Mouse (Mus musculus) liver, embryonic 13.5 days (tissue): Measurements from ENCODE around the gene Clcf1. TPM values are rescaled to one million over a fixed set of nuclear protein-coding genes. Genes with fewer than 3 reads are reported as not detected.

Experiments
- ATAC-seq: fragments of 200-750 bp; cut with Nextera tagmentation; 2 replicates; pipeline ENCODE4 v1.8.0; 2017; ENCODE audit warnings: low read depth, mild to moderate bottlenecking, moderate number of reproducible peaks, moderate library complexity
- DNase-seq: peaks from one replicate; pipeline ENCODE4 v3.0.0; 2022
- H3K27ac ChIP-seq: fragments of 300-500 bp; sonication (generic); 2 replicates; pipeline ENCODE4 v1.5.1; 2015; ENCODE audit warnings: moderate library complexity, mild to moderate bottlenecking, inconsistent platforms
- H3K27me3 ChIP-seq: fragments of 300-500 bp; sonication (generic); 2 replicates; pipeline ENCODE4 v1.6.1; 2015; ENCODE audit warnings: mild to moderate bottlenecking, inconsistent platforms
- H3K36me3 ChIP-seq: fragments of 300-500 bp; sonication (generic); 2 replicates; pipeline ENCODE4 v1.6.1; 2015; ENCODE audit warnings: mild to moderate bottlenecking, inconsistent platforms
- H3K4me1 ChIP-seq: fragments of 300-500 bp; sonication (generic); replicated peaks from 2 replicates; pipeline ENCODE4 v1.6.1; 2015; ENCODE audit warnings: inconsistent platforms
- H3K4me2 ChIP-seq: fragments of 300-500 bp; sonication (generic); 2 replicates; pipeline ENCODE4 v1.6.1; 2015; ENCODE audit warnings: inconsistent platforms, mild to moderate bottlenecking, moderate library complexity
- H3K4me3 ChIP-seq: fragments of 300-500 bp; sonication (generic); replicated peaks from 2 replicates; pipeline ENCODE4 v1.5.1; 2015; ENCODE audit warnings: mild to moderate bottlenecking, inconsistent platforms
- H3K9ac ChIP-seq: fragments of 300-500 bp; sonication (generic); 2 replicates; pipeline ENCODE4 v1.6.1; 2015; ENCODE audit warnings: mild to moderate bottlenecking, inconsistent platforms
- H3K9me3 ChIP-seq: fragments of 300-500 bp; sonication (generic); replicated peaks from 2 replicates; pipeline ENCODE4 v1.6.1; 2016; ENCODE audit warnings: inconsistent platforms
- WGBS: fragments of 180-500 bp; shearing (Covaris S2); methylation state at CpG from one replicate; pipeline ENCODE4 v1.1.7; 2015; ENCODE audit not compliant: insufficient replicate concordance; 5-methylcytosine and 5-hydroxymethylcytosine counted together
- polyA plus RNA-seq: library from polyadenylated mRNA; unstranded; fragments of >200 nt; fragmentation: Nextera tagmentation; extraction: Ambion mirVana; gene quantifications from 2 replicates; pipeline ENCODE4 v1.2.1, GENCODE M21; 2015

The Clcf1 gene
- polyA plus RNA-seq, 1 experiment from 2014 or later: 0.35 TPM

- no peak overlapping the region for H3K4me2 ChIP-seq
- DNase-seq (no peak), ATAC-seq (no peak)
- H3K4me3 ChIP-seq: no peak overlapping the region
- H3K36me3 ChIP-seq: no peaks in the 10 kb centered on the region
- H3K9ac ChIP-seq: no peak overlapping the region
- WGBS: 28% methylated on average over 4 of the region's 4 CpGs
- H3K27me3 ChIP-seq: peaks cover 95% of the 10 kb centered on the region
- no peak overlapping the region for H3K27ac ChIP-seq
- no peaks in the 10 kb centered on the region for H3K9me3 ChIP-seq
- peaks cover 42% of the 10 kb centered on the region for H3K4me1 ChIP-seq
Measured at GRCm38 (mm10) chr19:4211891-4212588, 2.0 kb upstream of the Clcf1 start.

DNA sequence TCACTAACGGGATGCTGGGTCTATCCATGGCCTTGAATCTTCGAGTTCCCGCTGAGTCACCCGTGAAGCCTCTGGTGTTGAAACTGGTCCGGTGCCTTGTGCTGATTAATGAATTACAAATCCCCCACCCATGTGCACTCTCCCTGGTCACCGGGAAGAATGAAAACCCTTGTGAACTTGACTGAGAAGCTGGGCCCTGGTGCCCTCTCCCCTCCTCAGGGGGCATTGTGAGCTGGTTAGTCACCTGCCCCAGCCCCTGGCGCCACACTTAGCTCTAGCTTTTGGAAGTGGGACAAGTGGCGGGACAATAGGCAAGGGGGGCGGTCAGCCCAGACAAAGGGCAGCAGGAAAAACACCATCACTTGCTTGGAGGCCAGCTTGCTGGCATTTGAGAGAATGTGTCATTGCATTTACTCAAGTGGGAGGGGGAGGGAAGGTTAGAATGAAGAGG lies 489 bp upstream of the Clcf1 start:
- Histone ChIP-seq H3K4me1 (peaks cover 48% of the 10 kb centered on the region), H3K9ac (0 out of 2 replicates have a peak overlapping the region, but pooled peaks have one; percentile 67), H3K4me2 (peak overlapping the region; percentile 74), H3K27me3 (peaks cover 99% of the 10 kb centered on the region), H3K27ac (no peak overlapping the region), H3K9me3 (no peaks in the 10 kb centered on the region), H3K36me3 (no peaks in the 10 kb centered on the region), H3K4me3 (peak overlapping the region; percentile 61)
- WGBS: 4% methylated on average over 9 of the region's 9 CpGs
- DNase-seq (no peak), ATAC-seq (no peak)

- H3K4me1 ChIP-seq: peaks cover 54% of the 10 kb centered on the region
- under 1% methylated on average over 48 of the region's 81 CpGs for WGBS
- DNase-seq: no peak
- peak overlapping the region; percentile 67 for H3K9ac ChIP-seq
- peaks cover 100% of the 10 kb centered on the region for H3K27me3 ChIP-seq
- H3K4me2 ChIP-seq: peak overlapping the region; percentile 74
- peak overlapping the region; percentile 43 for H3K27ac ChIP-seq
- no peaks in the 10 kb centered on the region for H3K9me3 ChIP-seq
- H3K36me3 ChIP-seq: no peaks in the 10 kb centered on the region
- peak overlapping the region; percentile 61 for H3K4me3 ChIP-seq
- 0 out of 2 replicates have a peak, but pooled peaks have one; percentile 6 for ATAC-seq
Measured at GRCm38 (mm10) chr19:4214771-4215450, 873 bp downstream of the Clcf1 start.

DNA sequence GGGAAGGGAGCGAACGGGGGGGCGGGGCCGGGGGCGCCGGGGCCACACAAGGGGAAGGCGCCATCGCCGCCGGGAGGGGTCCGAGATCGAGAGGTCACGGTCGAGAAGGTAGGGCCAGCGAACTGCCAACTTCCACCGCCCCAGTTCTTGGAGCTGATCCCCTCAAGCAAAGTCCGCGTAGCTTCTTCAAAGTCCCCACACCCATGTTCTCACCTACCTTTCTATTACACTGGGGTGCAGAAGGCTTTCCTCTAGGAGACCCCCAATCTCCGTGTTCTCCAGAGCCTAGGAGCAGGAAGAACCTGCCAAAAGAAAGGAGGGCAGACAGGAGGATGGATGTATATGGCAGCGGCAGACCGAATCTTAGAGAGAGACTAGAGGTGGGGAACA lies 1.4 kb downstream of the Clcf1 start:
- WGBS: 3% methylated on average over 20 of the region's 21 CpGs
- Histone ChIP-seq H3K27me3 (peaks cover 100% of the 10 kb centered on the region), H3K9ac (peak overlapping the region; percentile 67), H3K4me2 (peak overlapping the region; percentile 74), H3K36me3 (no peaks in the 10 kb centered on the region), H3K9me3 (no peaks in the 10 kb centered on the region), H3K27ac (no peak overlapping the region), H3K4me1 (peaks cover 60% of the 10 kb centered on the region), H3K4me3 (peak overlapping the region; percentile 61)
- no peak for ATAC-seq
- DNase-seq: no peak

GRCm38 (mm10) chr19:4216041-4216685 lies 2.1 kb downstream of the Clcf1 start:
- H3K4me3 ChIP-seq: no peak overlapping the region
- DNase-seq: no peak
- H3K9ac ChIP-seq: no peak overlapping the region
- WGBS: 11% methylated on average over 14 of the region's 14 CpGs
- H3K9me3 ChIP-seq: no peaks in the 10 kb centered on the region
- peak overlapping the region; percentile 1; the same call in 1 of the 2 replicates for H3K4me2 ChIP-seq
- H3K27ac ChIP-seq: no peak overlapping the region
- no peak for ATAC-seq
- peaks cover 67% of the 10 kb centered on the region for H3K4me1 ChIP-seq
- no peaks in the 10 kb centered on the region for H3K36me3 ChIP-seq
- peaks cover 99% of the 10 kb centered on the region for H3K27me3 ChIP-seq

DNA sequence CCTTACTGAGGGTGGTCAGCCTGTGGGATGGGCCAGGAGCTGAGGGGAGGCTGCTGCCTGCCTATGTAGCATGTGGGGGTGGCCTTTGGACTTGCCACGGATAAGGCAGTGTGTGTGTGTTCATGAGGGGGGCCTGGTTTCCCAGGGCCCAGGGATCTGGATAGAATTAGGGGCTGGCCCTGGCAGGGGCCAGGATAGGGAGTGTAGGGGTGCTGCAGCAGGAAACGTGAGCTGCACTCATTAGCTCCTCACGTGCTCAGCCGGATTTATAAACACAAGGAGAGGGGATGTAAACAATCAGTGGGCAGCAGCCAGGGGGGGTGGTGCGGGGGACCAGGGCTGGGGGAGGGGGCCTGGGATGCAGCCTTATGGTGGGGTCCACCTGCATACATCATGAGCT lies 3.1 kb downstream of the Clcf1 start:
- H3K9me3 ChIP-seq: no peaks in the 10 kb centered on the region
- H3K27ac ChIP-seq: no peak overlapping the region
- H3K4me2 ChIP-seq: no peak overlapping the region
- no peak overlapping the region for H3K4me3 ChIP-seq
- DNase-seq (no peak), ATAC-seq (no peak)
- WGBS: 29% methylated on average over 5 of the region's 5 CpGs
- no peaks in the 10 kb centered on the region for H3K36me3 ChIP-seq
- peaks cover 76% of the 10 kb centered on the region for H3K4me1 ChIP-seq
- H3K27me3 ChIP-seq: peaks cover 97% of the 10 kb centered on the region
- H3K9ac ChIP-seq: no peak overlapping the region

- ATAC-seq: no peak
- DNase-seq: no peak
- Histone ChIP-seq H3K27ac (no peak overlapping the region), H3K9me3 (no peaks in the 10 kb centered on the region), H3K4me2 (no peak overlapping the region), H3K4me3 (no peak overlapping the region), H3K4me1 (peaks cover 83% of the 10 kb centered on the region), H3K27me3 (peaks cover 97% of the 10 kb centered on the region), H3K36me3 (no peaks in the 10 kb centered on the region), H3K9ac (no peak overlapping the region)
- WGBS: 61% methylated on average over 3 of the region's 3 CpGs
Measured at GRCm38 (mm10) chr19:4217855-4218254, 3.8 kb downstream of the Clcf1 start.

DNA sequence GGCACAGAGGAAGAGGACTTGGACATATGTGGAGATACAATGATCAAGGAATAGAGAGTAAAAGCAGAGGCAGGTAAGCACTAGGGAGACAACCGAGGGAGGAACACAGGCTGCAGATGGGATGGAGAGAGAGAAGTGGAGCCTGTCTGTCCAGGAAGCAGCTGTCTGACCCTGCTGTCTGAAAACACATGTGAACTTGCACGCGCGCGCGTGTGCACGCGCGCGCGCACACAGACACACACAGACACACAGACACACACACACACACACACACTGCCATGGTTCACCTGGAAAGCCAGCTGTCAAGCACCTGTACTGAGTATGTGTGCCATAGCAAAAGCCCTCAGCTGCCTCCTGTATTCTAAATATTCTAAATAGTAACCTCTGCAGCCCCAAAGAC lies 4.3 kb downstream of the Clcf1 start:
- no peaks in the 10 kb centered on the region for H3K36me3 ChIP-seq
- no peak overlapping the region for H3K4me2 ChIP-seq
- ATAC-seq (no peak), DNase-seq (no peak)
- no peaks in the 10 kb centered on the region for H3K9me3 ChIP-seq
- no peak overlapping the region for H3K27ac ChIP-seq
- no peak overlapping the region for H3K9ac ChIP-seq
- 83% methylated on average over 11 of the region's 11 CpGs for WGBS
- H3K27me3 ChIP-seq: peaks cover 95% of the 10 kb centered on the region
- H3K4me1 ChIP-seq: peaks cover 79% of the 10 kb centered on the region
- H3K4me3 ChIP-seq: no peak overlapping the region

DNA sequence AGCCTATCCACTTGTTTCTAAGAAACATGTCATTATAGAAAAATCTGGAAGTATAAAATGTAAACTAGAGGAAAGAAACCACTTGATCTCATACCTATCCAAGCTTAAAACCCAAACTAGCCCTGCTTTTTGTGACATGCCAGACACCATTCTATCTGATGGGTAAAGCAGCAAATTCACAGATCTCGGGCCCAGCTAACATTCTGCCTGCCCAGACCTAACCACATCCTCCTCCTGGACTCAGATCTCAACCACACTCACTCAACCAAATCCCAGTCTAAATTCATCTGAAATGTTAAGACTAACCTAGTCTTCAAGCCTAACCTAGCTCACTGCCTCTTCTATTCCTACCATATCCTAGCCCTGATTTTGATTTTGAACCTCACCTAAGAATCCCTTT lies 4.7 kb downstream of the Clcf1 start:
- no peaks in the 10 kb centered on the region for H3K36me3 ChIP-seq
- no peak overlapping the region for H3K27ac ChIP-seq
- no peak for ATAC-seq
- H3K4me3 ChIP-seq: no peak overlapping the region
- peaks cover 90% of the 10 kb centered on the region for H3K27me3 ChIP-seq
- H3K9me3 ChIP-seq: no peaks in the 10 kb centered on the region
- peaks cover 78% of the 10 kb centered on the region for H3K4me1 ChIP-seq
- H3K4me2 ChIP-seq: no peak overlapping the region
- no peak for DNase-seq
- H3K9ac ChIP-seq: no peak overlapping the region
- 19% methylated on average over 1 of the region's 1 CpGs for WGBS

DNA sequence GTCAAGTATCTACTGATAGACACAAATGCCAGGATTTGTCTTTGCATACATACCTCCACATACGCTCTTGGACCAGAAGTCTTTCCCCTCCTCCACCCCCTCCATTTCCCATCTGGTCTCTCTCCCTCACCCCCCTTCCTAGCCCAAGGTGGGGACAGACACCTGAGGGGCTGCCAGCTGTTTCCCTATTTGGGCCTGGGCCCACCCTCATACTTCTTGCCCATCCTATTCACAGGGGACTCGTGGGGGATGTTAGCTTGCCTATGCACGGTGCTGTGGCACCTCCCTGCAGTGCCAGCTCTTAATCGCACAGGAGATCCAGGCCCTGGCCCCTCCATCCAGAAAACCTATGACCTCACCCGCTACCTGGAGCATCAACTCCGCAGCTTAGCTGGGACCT lies 5.9 kb downstream of the Clcf1 start:
- ATAC-seq (no peak), DNase-seq (no peak)
- Histone ChIP-seq H3K27ac (no peak overlapping the region), H3K36me3 (no peaks in the 10 kb centered on the region), H3K4me3 (no peak overlapping the region), H3K4me1 (peaks cover 66% of the 10 kb centered on the region), H3K27me3 (peaks cover 84% of the 10 kb centered on the region), H3K9ac (no peak overlapping the region), H3K4me2 (no peak overlapping the region), H3K9me3 (no peaks in the 10 kb centered on the region)
- WGBS: 77% methylated on average over 6 of the region's 6 CpGs

DNA sequence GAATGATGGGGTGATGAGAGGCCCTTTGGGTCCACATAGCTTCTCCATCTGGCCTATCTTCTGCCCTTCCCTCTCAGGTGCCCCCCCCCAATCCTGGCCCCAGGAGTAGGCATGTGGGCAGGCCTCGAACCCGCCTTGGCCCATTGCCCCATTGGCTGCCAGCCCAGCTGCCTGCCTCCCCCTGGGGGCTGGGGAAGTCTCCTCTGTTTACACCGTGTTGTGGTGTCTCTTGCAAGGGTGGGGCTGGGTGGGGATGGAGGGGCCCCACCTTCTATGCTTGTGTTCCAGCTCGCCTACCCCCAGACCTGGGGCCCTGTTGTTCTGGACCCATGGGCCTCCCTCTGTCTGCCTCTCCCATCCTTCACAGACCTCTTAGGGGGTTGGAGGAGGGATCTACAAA lies 6.4 kb downstream of the Clcf1 start:
- no peak overlapping the region for H3K9ac ChIP-seq
- H3K4me1 ChIP-seq: peaks cover 61% of the 10 kb centered on the region
- no peak overlapping the region for H3K4me3 ChIP-seq
- 37% methylated on average over 4 of the region's 4 CpGs for WGBS
- peak overlapping the region; percentile 45 for H3K27ac ChIP-seq
- peaks cover 81% of the 10 kb centered on the region for H3K27me3 ChIP-seq
- 0 out of 2 replicates have a peak, but pooled peaks have one; percentile 14 for ATAC-seq
- no peaks in the 10 kb centered on the region for H3K36me3 ChIP-seq
- H3K9me3 ChIP-seq: no peaks in the 10 kb centered on the region
- no peak overlapping the region for H3K4me2 ChIP-seq
- DNase-seq: no peak
